Mouse (Mus musculus): ENCODE measurements around the gene Adgrg2. TPM values are rescaled to one million over a fixed set of nuclear protein-coding genes. Genes with fewer than 3 reads are reported as not detected.

The Adgrg2 gene
- polyA plus RNA-seq, 1 experiment from 2014 or later, result 0.93 TPM

- Histone ChIP-seq H3K9me3 (ENCODE audit: control insufficient read depth, low read length) (no peaks in the 10 kb centered on the region), H3K36me3 (ENCODE audit: control insufficient read depth, insufficient read depth, low read length) (no peaks in the 10 kb centered on the region), H3K4me2 (ENCODE audit: low read depth, low read length) (no peak overlapping the region), H3K4me1 (ENCODE audit: control insufficient read depth, insufficient read depth, low read length) (no peaks in the 10 kb centered on the region), H3K27me3 (replicated peaks; ENCODE audit: control insufficient read depth, insufficient read depth, low read length) (no peaks in the 10 kb centered on the region), H3K4me3 (ENCODE audit: low read length) (no peak overlapping the region), H3K9ac (ENCODE audit: low read depth, low read length) (no peak overlapping the region), H3K27ac (ENCODE audit: low read length) (no peak overlapping the region)
- no peak for ATAC-seq
- WGBS, result 69% methylated on average over 6 of the region's 6 CpGs
Measured at GRCm38 (mm10) chrX:160494921-160495320, 104.4 kb downstream of the Adgrg2 start.

DNA sequence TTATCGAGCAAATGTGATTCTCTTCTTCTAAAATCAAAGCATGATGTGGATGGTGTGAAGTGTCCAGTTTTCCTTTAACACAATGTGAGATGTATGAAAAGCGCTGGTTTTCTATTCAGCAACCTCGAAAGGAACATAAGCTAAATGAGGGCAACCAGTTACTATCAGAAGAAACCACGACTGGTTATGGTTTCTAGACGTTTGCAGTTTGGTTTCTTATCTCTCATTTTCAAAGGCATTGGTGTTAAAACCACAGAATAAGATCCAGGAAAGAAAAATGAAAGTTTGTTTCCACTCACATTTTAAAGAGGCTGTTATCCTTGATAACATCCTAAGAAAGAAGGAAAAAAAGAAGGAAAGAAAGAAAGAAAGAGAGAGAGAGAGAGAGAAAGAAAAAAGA lies 106.0 kb downstream of the Adgrg2 start:
- no peak overlapping the region for H3K4me2 ChIP-seq (ENCODE audit: low read depth, low read length)
- H3K4me1 ChIP-seq (ENCODE audit: control insufficient read depth, insufficient read depth, low read length), result no peaks in the 10 kb centered on the region
- no peak overlapping the region for H3K27ac ChIP-seq (ENCODE audit: low read length)
- H3K9me3 ChIP-seq (ENCODE audit: control insufficient read depth, low read length), result no peaks in the 10 kb centered on the region
- H3K36me3 ChIP-seq (ENCODE audit: control insufficient read depth, insufficient read depth, low read length), result no peaks in the 10 kb centered on the region
- no peak overlapping the region for H3K9ac ChIP-seq (ENCODE audit: low read depth, low read length)
- ATAC-seq, result no peak
- H3K27me3 ChIP-seq (replicated peaks; ENCODE audit: control insufficient read depth, insufficient read depth, low read length), result no peaks in the 10 kb centered on the region
- 69% methylated on average over 5 of the region's 5 CpGs for WGBS
- no peak overlapping the region for H3K4me3 ChIP-seq (ENCODE audit: low read length)

DNA sequence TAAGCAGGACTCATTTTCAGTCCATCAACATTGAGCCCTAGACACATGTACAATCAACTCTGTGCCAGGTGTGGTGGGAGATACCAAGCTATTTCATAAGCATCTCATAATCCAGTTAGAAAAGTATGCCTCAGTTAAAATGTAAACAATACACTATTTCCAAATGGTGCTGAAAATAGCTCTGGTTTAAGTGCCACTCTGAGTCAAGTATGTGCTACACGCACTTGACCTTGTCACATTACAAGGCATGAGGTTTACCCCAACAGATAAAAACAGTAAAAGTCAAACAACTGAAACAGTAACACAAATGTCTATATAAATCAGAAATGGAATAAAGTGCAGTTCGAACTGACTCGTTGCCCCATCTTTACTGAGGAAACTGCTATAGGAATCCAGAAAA lies 110.6 kb downstream of the Adgrg2 start:
- ATAC-seq, result no peak
- H3K4me2 ChIP-seq (ENCODE audit: low read depth, low read length), result no peak overlapping the region
- H3K36me3 ChIP-seq (ENCODE audit: control insufficient read depth, insufficient read depth, low read length), result no peaks in the 10 kb centered on the region
- H3K4me1 ChIP-seq (ENCODE audit: control insufficient read depth, insufficient read depth, low read length), result peaks cover 4% of the 10 kb centered on the region; the same call in 1 of the 2 replicates
- H3K9ac ChIP-seq (ENCODE audit: low read depth, low read length), result no peak overlapping the region
- H3K27ac ChIP-seq (ENCODE audit: low read length), result no peak overlapping the region
- H3K9me3 ChIP-seq (ENCODE audit: control insufficient read depth, low read length), result no peaks in the 10 kb centered on the region
- 82% methylated on average over 3 of the region's 3 CpGs for WGBS
- H3K27me3 ChIP-seq (replicated peaks; ENCODE audit: control insufficient read depth, insufficient read depth, low read length), result no peaks in the 10 kb centered on the region
- no peak overlapping the region for H3K4me3 ChIP-seq (ENCODE audit: low read length)

DNA sequence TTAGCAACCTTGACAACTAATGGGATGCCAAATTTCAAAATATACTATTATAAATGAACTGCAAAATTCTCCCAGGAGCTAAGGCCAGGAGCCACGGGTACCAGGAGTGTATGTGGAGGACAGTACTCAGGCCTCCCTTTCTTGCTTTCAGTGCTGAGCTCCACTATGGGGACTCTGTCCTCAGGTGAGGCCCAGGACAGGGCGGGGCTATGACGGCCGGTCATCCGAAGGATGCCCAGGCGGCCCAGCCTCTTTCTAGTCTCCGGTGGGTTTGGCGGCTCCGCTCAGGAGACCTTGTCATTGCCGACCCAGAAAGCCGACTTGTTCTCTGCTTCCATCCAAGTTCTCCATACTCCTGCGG lies 111.2 kb downstream of the Adgrg2 start:
- Histone ChIP-seq H3K36me3 (ENCODE audit: control insufficient read depth, insufficient read depth, low read length) (no peaks in the 10 kb centered on the region), H3K4me2 (ENCODE audit: low read depth, low read length) (peak overlapping the region; percentile 37; the same call in 1 of the 2 replicates), H3K27ac (ENCODE audit: low read length) (no peak overlapping the region), H3K9ac (ENCODE audit: low read depth, low read length) (peak overlapping the region; percentile 72; the same call in 1 of the 2 replicates), H3K9me3 (ENCODE audit: control insufficient read depth, low read length) (no peaks in the 10 kb centered on the region), H3K4me1 (ENCODE audit: control insufficient read depth, insufficient read depth, low read length) (peaks cover 4% of the 10 kb centered on the region; the same call in 1 of the 2 replicates), H3K27me3 (replicated peaks; ENCODE audit: control insufficient read depth, insufficient read depth, low read length) (no peaks in the 10 kb centered on the region), H3K4me3 (ENCODE audit: low read length) (peak overlapping the region; percentile 68)
- peak; percentile 89 for ATAC-seq
- WGBS, result 15% methylated on average over 12 of the region's 12 CpGs

DNA sequence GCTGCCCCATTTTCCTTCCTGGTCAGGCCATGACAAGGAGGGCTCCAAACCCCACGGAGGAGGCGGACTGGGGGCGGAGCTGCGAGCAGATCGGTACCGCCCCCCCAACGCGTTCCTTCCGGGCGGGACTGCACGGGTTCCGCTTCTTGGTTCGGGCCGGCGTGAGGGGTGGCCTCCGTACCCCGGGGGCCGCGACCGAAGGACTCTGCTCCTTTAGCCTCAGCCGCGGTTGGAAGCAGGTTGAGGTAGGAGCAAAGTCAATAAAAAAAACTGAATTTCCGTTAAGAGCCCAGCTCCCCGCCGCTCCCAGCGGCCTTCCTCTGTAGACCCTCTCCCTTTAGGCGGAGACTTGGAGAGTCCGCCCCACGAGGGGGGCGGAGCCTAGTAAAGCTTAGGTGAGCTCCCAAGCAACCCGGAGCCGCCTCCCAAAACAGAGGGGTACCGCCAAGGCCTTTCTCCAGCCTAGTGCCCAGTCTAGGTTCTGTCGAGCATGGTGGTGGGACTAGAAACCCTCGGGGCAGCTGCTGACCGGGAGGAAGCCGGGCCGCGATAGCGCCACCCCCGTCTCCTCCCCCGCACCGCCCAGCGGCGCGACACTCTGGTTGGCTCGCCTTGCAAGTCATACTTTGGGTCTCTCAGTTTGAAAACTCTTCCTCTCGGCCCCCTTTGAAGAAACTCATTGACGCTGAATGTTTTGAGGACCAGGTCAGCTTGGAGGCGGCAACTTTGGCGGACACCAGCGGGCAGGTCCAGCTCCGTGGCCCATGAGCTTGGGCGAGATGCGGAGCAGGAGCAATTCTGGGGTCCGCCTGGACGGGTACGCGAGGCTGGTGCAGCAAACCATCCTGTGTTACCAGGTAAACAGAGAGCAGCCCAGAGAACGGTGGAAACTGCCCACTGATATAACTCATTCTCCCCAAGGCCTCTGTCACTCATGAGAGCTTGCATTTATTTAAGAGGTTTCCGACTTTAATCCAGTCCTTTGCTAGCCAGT lies 111.9 kb downstream of the Adgrg2 start, which contains the start of gene Phka2:
Gene Phka2 (plus strand): TSS at position 119 of the 994 bp plus-strand sequence.
- Histone ChIP-seq H3K27ac (ENCODE audit: low read length) (peak within 1 kb of the TSS; percentile 75), H3K36me3 (ENCODE audit: control insufficient read depth, insufficient read depth, low read length) (no peaks in the 10 kb centered on the region), H3K9me3 (ENCODE audit: control insufficient read depth, low read length) (no peaks in the 10 kb centered on the region), H3K4me3 (ENCODE audit: low read length) (peak within 1 kb of the TSS; percentile 68), H3K9ac (ENCODE audit: low read depth, low read length) (peak within 1 kb of the TSS; percentile 72), H3K27me3 (replicated peaks; ENCODE audit: control insufficient read depth, insufficient read depth, low read length) (no peaks in the 10 kb centered on the region), H3K4me2 (ENCODE audit: low read depth, low read length) (peak within 1 kb of the TSS; percentile 55), H3K4me1 (ENCODE audit: control insufficient read depth, insufficient read depth, low read length) (peaks cover 4% of the 10 kb centered on the region; the same call in 1 of the 2 replicates)
- WGBS, result 15% methylated on average over 58 of the region's 61 CpGs
- ATAC-seq, result peak; percentile 99

DNA sequence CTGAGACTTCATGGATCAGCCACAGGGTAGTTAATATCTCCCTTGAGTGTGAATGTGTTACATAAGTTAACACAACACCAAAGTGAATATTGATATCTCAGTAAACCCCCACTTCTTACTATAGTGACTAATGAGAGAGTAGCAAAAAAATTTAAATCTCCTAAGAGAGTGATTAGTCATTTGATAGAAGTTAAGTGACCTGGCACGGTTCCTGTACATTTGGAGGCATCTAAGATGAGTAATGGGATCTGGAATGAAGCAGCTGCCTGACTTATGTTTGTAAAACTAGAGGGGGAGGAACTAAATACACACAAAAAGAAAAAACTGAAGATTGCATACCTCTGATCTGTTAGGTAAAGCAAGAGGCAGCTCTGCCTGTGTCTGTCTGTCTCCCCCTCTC lies 118.6 kb downstream of the Adgrg2 start:
- 48% methylated on average over 1 of the region's 1 CpGs for WGBS
- ATAC-seq, result no peak
- no peak overlapping the region for H3K4me2 ChIP-seq (ENCODE audit: low read depth, low read length)
- no peaks in the 10 kb centered on the region for H3K27me3 ChIP-seq (replicated peaks; ENCODE audit: control insufficient read depth, insufficient read depth, low read length)
- H3K27ac ChIP-seq (ENCODE audit: low read length), result no peak overlapping the region
- H3K4me3 ChIP-seq (ENCODE audit: low read length), result no peak overlapping the region
- no peaks in the 10 kb centered on the region for H3K9me3 ChIP-seq (ENCODE audit: control insufficient read depth, low read length)
- no peaks in the 10 kb centered on the region for H3K36me3 ChIP-seq (ENCODE audit: control insufficient read depth, insufficient read depth, low read length)
- H3K4me1 ChIP-seq (ENCODE audit: control insufficient read depth, insufficient read depth, low read length), result no peaks in the 10 kb centered on the region
- no peak overlapping the region for H3K9ac ChIP-seq (ENCODE audit: low read depth, low read length)

GRCm38 (mm10) chrX:160510197-160510596 lies 119.7 kb downstream of the Adgrg2 start:
- H3K4me3 ChIP-seq (ENCODE audit: low read length), result no peak overlapping the region
- H3K9me3 ChIP-seq (ENCODE audit: control insufficient read depth, low read length), result no peaks in the 10 kb centered on the region
- 69% methylated on average over 2 of the region's 2 CpGs for WGBS
- ATAC-seq, result no peak
- no peaks in the 10 kb centered on the region for H3K27me3 ChIP-seq (replicated peaks; ENCODE audit: control insufficient read depth, insufficient read depth, low read length)
- no peak overlapping the region for H3K27ac ChIP-seq (ENCODE audit: low read length)
- no peaks in the 10 kb centered on the region for H3K36me3 ChIP-seq (ENCODE audit: control insufficient read depth, insufficient read depth, low read length)
- H3K4me1 ChIP-seq (ENCODE audit: control insufficient read depth, insufficient read depth, low read length), result no peaks in the 10 kb centered on the region
- H3K4me2 ChIP-seq (ENCODE audit: low read depth, low read length), result no peak overlapping the region
- H3K9ac ChIP-seq (ENCODE audit: low read depth, low read length), result no peak overlapping the region

- Histone ChIP-seq H3K4me3 (ENCODE audit: low read length) (no peak overlapping the region), H3K4me2 (ENCODE audit: low read depth, low read length) (no peak overlapping the region), H3K27ac (ENCODE audit: low read length) (no peak overlapping the region), H3K27me3 (replicated peaks; ENCODE audit: control insufficient read depth, insufficient read depth, low read length) (no peaks in the 10 kb centered on the region; the same call in 1 of the 2 replicates), H3K9me3 (ENCODE audit: control insufficient read depth, low read length) (no peaks in the 10 kb centered on the region), H3K9ac (ENCODE audit: low read depth, low read length) (no peak overlapping the region), H3K36me3 (ENCODE audit: control insufficient read depth, insufficient read depth, low read length) (no peaks in the 10 kb centered on the region), H3K4me1 (ENCODE audit: control insufficient read depth, insufficient read depth, low read length) (no peaks in the 10 kb centered on the region)
- ATAC-seq, result no peak
Measured at GRCm38 (mm10) chrX:160516027-160516426, 125.5 kb downstream of the Adgrg2 start.

DNA sequence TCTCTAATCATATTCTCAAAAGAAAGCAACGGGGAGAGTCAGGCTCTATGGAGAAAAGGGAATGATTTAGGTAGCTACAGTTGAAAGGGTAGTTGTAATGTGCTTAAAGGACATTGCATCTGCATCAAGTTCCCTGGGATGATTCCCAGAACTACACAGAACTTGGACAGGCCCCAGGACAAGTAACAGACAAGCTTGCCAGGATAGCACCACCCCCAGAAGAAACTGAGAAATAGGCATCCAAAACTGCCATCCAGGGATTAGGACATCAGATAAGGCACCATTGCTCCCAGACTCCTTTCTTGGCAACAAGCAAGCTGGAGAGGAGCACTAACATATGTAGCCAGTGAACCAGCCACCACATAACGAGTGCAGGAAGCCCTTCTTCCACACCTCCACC lies 152.3 kb downstream of the Adgrg2 start:
- Histone ChIP-seq H3K4me2 (ENCODE audit: low read depth, low read length) (no peak overlapping the region), H3K4me1 (ENCODE audit: control insufficient read depth, insufficient read depth, low read length) (no peaks in the 10 kb centered on the region), H3K9ac (ENCODE audit: low read depth, low read length) (no peak overlapping the region), H3K27me3 (replicated peaks; ENCODE audit: control insufficient read depth, insufficient read depth, low read length) (no peaks in the 10 kb centered on the region), H3K27ac (ENCODE audit: low read length) (no peak overlapping the region), H3K9me3 (ENCODE audit: control insufficient read depth, low read length) (no peaks in the 10 kb centered on the region), H3K36me3 (ENCODE audit: control insufficient read depth, insufficient read depth, low read length) (no peaks in the 10 kb centered on the region), H3K4me3 (ENCODE audit: low read length) (no peak overlapping the region)
- 69% methylated on average over 2 of the region's 2 CpGs for whole genome bisulfite sequencing
- no peak for ATAC-seq

All from intestine, embryonic 16.5 days (tissue).